Mouse (Mus musculus) forebrain, embryonic 14.5 days (tissue): ENCODE measurements at regions not wholly inside any gene's neighbourhood (a gene's known extent, or its start where the extent isn't known, plus 50 kb on each side); places are given as distances from the start of the nearest gene placed in this dataset.

Source experiments
- ATAC-seq: fragments of 200-750 bp; cut with Nextera tagmentation; 2 replicates; pipeline ENCODE4 v1.8.0; 2017; ENCODE audit warnings: mild to moderate bottlenecking, moderate library complexity
- DNase-seq: peaks from one replicate; pipeline ENCODE4 v3.0.0-alpha.2; 2015; ENCODE audit warnings: low spot score
- H3K27ac ChIP-seq: fragments of 300-500 bp; sonication (generic); 2 replicates; pipeline ENCODE4 v1.5.1; 2014; ENCODE audit warnings: low read depth, mild to moderate bottlenecking, control low read depth, low read length, moderate library complexity
- H3K27me3 ChIP-seq: fragments of 300-500 bp; sonication (generic); replicated peaks from 2 replicates; pipeline ENCODE4 v1.6.1; 2014; ENCODE audit warnings: low read length, control low read depth, mixed read lengths; ENCODE audit not compliant: control insufficient read depth, insufficient read depth
- H3K36me3 ChIP-seq: fragments of 300-500 bp; sonication (generic); 2 replicates; pipeline ENCODE4 v1.6.1; 2014; ENCODE audit warnings: low read length, control low read depth; ENCODE audit not compliant: control insufficient read depth, insufficient read depth
- H3K4me1 ChIP-seq: fragments of 300-500 bp; sonication (generic); 2 replicates; pipeline ENCODE4 v1.6.1; 2014; ENCODE audit warnings: antibody characterized with exemption, low read length, control low read depth; ENCODE audit not compliant: control insufficient read depth, insufficient read depth
- H3K4me2 ChIP-seq: fragments of 300-500 bp; sonication (generic); 2 replicates; pipeline ENCODE4 v1.6.1; 2014; ENCODE audit warnings: mild to moderate bottlenecking, control low read depth, low read length
- H3K4me3 ChIP-seq: fragments of 300-500 bp; sonication (generic); 2 replicates; pipeline ENCODE4 v1.5.1; 2014; ENCODE audit warnings: low read depth, low read length, control low read depth
- H3K9ac ChIP-seq: fragments of 300-500 bp; sonication (generic); 2 replicates; pipeline ENCODE4 v1.6.1; 2014; ENCODE audit warnings: mild to moderate bottlenecking, low read length, control low read depth, moderate library complexity
- H3K9me3 ChIP-seq: fragments of 300-500 bp; sonication (generic); replicated peaks from 2 replicates; pipeline ENCODE4 v1.6.1; 2016; ENCODE audit warnings: low read length, control low read depth, mixed read lengths; ENCODE audit not compliant: control insufficient read depth
- WGBS: fragments of 180-500 bp; shearing (Covaris S2); extraction: QIAGEN DNeasy Blood & Tissue Kit; methylation state at CpG from one replicate; pipeline ENCODE4 v1.1.7; 2014; 5-methylcytosine and 5-hydroxymethylcytosine counted together

GRCm38 (mm10) chr3:16846785-16847520 lies 840.7 kb upstream of the Gm5150 start:
- ATAC-seq (peak; percentile 34; the same call in 1 of the 2 replicates), DNase-seq (no peak)
- no peaks in the 10 kb centered on the region for H3K27me3 ChIP-seq
- H3K36me3 ChIP-seq = no peaks in the 10 kb centered on the region
- no peaks in the 10 kb centered on the region for H3K4me1 ChIP-seq
- WGBS = 56% methylated on average over 4 of the region's 4 CpGs
- no peak overlapping the region for H3K4me3 ChIP-seq
- H3K27ac ChIP-seq = no peak overlapping the region
- H3K9me3 ChIP-seq = no peaks in the 10 kb centered on the region
- H3K9ac ChIP-seq = no peak overlapping the region
- no peak overlapping the region for H3K4me2 ChIP-seq

- Histone ChIP-seq H3K27me3 (no peaks in the 10 kb centered on the region), H3K4me1 (peaks cover 10% of the 10 kb centered on the region), H3K36me3 (no peaks in the 10 kb centered on the region), H3K4me3 (no peak overlapping the region), H3K4me2 (no peak overlapping the region), H3K9me3 (no peaks in the 10 kb centered on the region), H3K27ac (peak overlapping the region; percentile 22), H3K9ac (no peak overlapping the region)
- DNase-seq (peak; percentile 71), ATAC-seq (peak; percentile 86)
- 42% methylated on average over 6 of the region's 6 CpGs for WGBS
These were observed 814.3 kb upstream of the Gm5150 start for GRCm38 (mm10) chr3:16820536-16820935.

- H3K4me3 ChIP-seq = no peak overlapping the region
- peaks cover 10% of the 10 kb centered on the region for H3K4me1 ChIP-seq
- H3K36me3 ChIP-seq = no peaks in the 10 kb centered on the region
- no peaks in the 10 kb centered on the region for H3K27me3 ChIP-seq
- DNase-seq (peak; percentile 58), ATAC-seq (peak; percentile 56)
- no peaks in the 10 kb centered on the region for H3K9me3 ChIP-seq
- H3K9ac ChIP-seq = peak overlapping the region; percentile 14; the same call in 1 of the 2 replicates
- H3K27ac ChIP-seq = peak overlapping the region; percentile 84
- WGBS = 78% methylated on average over 4 of the region's 4 CpGs
- H3K4me2 ChIP-seq = peak overlapping the region; percentile 0; the same call in 1 of the 2 replicates
These were observed 813.2 kb upstream of the Gm5150 start for GRCm38 (mm10) chr3:16819218-16820122.

- DNase-seq = peak; percentile 89
- H3K9me3 ChIP-seq = no peaks in the 10 kb centered on the region
- no peaks in the 10 kb centered on the region for H3K36me3 ChIP-seq
- no peaks in the 10 kb centered on the region for H3K27me3 ChIP-seq
- no peak overlapping the region for H3K27ac ChIP-seq
- H3K9ac ChIP-seq = no peak overlapping the region
- peaks cover 10% of the 10 kb centered on the region for H3K4me1 ChIP-seq
- peak; percentile 18; the same call in 1 of the 2 replicates for ATAC-seq
- no peak overlapping the region for H3K4me3 ChIP-seq
- no peak overlapping the region for H3K4me2 ChIP-seq
- 24% methylated on average over 2 of the region's 2 CpGs for WGBS
These were observed 810.6 kb upstream of the Gm5150 start for GRCm38 (mm10) chr3:16816814-16817213.

- no peak for DNase-seq
- Histone ChIP-seq H3K9ac (no peak overlapping the region), H3K4me3 (no peak overlapping the region), H3K9me3 (no peaks in the 10 kb centered on the region), H3K27me3 (no peaks in the 10 kb centered on the region), H3K36me3 (no peaks in the 10 kb centered on the region), H3K27ac (no peak overlapping the region), H3K4me1 (peaks cover 10% of the 10 kb centered on the region), H3K4me2 (no peak overlapping the region)
- ATAC-seq = no peak
- WGBS = 61% methylated on average over 3 of the region's 3 CpGs
These were observed 809.9 kb upstream of the Gm5150 start for GRCm38 (mm10) chr3:16816101-16816500.

- Histone ChIP-seq H3K36me3 (no peaks in the 10 kb centered on the region), H3K9ac (no peak overlapping the region), H3K27ac (no peak overlapping the region), H3K4me2 (no peak overlapping the region), H3K4me1 (no peaks in the 10 kb centered on the region; the same call in 1 of the 2 replicates), H3K27me3 (no peaks in the 10 kb centered on the region), H3K9me3 (no peaks in the 10 kb centered on the region), H3K4me3 (no peak overlapping the region)
- WGBS = 50% methylated on average over 3 of the region's 3 CpGs
- peak; percentile 29; the same call in 1 of the 2 replicates for ATAC-seq
- DNase-seq = peak; percentile 4
These were observed 804.8 kb upstream of the Gm5150 start for GRCm38 (mm10) chr3:16810878-16811611.

GRCm38 (mm10) chr3:16803603-16804002 lies 797.4 kb upstream of the Gm5150 start:
- H3K4me1 ChIP-seq = no peaks in the 10 kb centered on the region
- H3K4me3 ChIP-seq = no peak overlapping the region
- DNase-seq (no peak), ATAC-seq (no peak)
- no peaks in the 10 kb centered on the region for H3K27me3 ChIP-seq
- no peaks in the 10 kb centered on the region for H3K9me3 ChIP-seq
- H3K4me2 ChIP-seq = no peak overlapping the region
- no peak overlapping the region for H3K27ac ChIP-seq
- H3K9ac ChIP-seq = no peak overlapping the region
- H3K36me3 ChIP-seq = no peaks in the 10 kb centered on the region
